Comparison of ENCODE assay signal across 8 mouse cellular contexts in genomic region chr10:38308716-38309392, GRCm38 (mm10).
DNase-seq lines count a peak whose midpoint lies in the region; ATAC-seq and TF ChIP-seq lines count a peak whose summit lies in the region.

No protein-coding gene starts in this region.

- H3K4me2 ChIP-seq in forebrain, embryonic 12.5 days: no peak overlapping the region
- H3K4me2 ChIP-seq in forebrain, embryonic 11.5 days (ENCODE audit: low read depth, low read length, severe bottlenecking): no peak overlapping the region
- H3K4me2 ChIP-seq in lung, embryonic 16.5 days (ENCODE audit: low read depth, low read length): no peak overlapping the region
- H3K4me2 ChIP-seq in myocyte (ENCODE audit: low read depth): peak overlapping the region; percentile 56
- H3K4me2 ChIP-seq in hindbrain, embryonic 13.5 days: no peak overlapping the region

- H3K9ac ChIP-seq in forebrain, embryonic 12.5 days: no peak overlapping the region
- no peak overlapping the region for H3K9ac ChIP-seq in forebrain, embryonic 11.5 days (ENCODE audit: low read length)
- no peak overlapping the region for H3K9ac ChIP-seq in lung, embryonic 16.5 days (ENCODE audit: low read length)
- H3K9ac ChIP-seq in hindbrain, embryonic 13.5 days: no peak overlapping the region

- H3K4me1 ChIP-seq in forebrain, embryonic 12.5 days: peaks cover 2% of the 10 kb centered on the region
- no peaks in the 10 kb centered on the region for H3K4me1 ChIP-seq in forebrain, embryonic 11.5 days (replicated peaks; ENCODE audit: control insufficient read depth, insufficient read depth, low read length)
- peaks cover 4% of the 10 kb centered on the region; the same call in 1 of the 2 replicates for H3K4me1 ChIP-seq in lung, embryonic 16.5 days (replicated peaks; ENCODE audit: control insufficient read depth, insufficient read depth, low read length)
- no peaks in the 10 kb centered on the region for H3K4me1 ChIP-seq in hindbrain, embryonic 13.5 days (replicated peaks)

- no peaks in the 10 kb centered on the region for H3K36me3 ChIP-seq in forebrain, embryonic 12.5 days (replicated peaks)
- no peaks in the 10 kb centered on the region for H3K36me3 ChIP-seq in forebrain, embryonic 11.5 days (ENCODE audit: control insufficient read depth, insufficient read depth, low read length)
- H3K36me3 ChIP-seq in lung, embryonic 16.5 days (ENCODE audit: control insufficient read depth, insufficient read depth, low read length): no peaks in the 10 kb centered on the region
- H3K36me3 ChIP-seq in myocyte (ENCODE audit: control insufficient read depth, insufficient read depth): no peaks in the 10 kb centered on the region
- no peaks in the 10 kb centered on the region for H3K36me3 ChIP-seq in hindbrain, embryonic 13.5 days

- no peak for DNase-seq in forebrain, embryonic 11.5 days (ENCODE audit: low spot score)
- DNase-seq in lung, postnatal 4 days: no peak
- DNase-seq in heart, postnatal 4 days: peak; percentile 4
- no peak for DNase-seq in right cerebral cortex, postnatal 36 days (ENCODE audit: low spot score in 2 of 2)

- H3K27ac ChIP-seq in forebrain, embryonic 12.5 days: 0 out of 2 replicates have a peak overlapping the region, but pooled peaks have one; percentile 8
- H3K27ac ChIP-seq in forebrain, embryonic 11.5 days (ENCODE audit: low read depth, low read length): no peak overlapping the region
- H3K27ac ChIP-seq in lung, embryonic 16.5 days (ENCODE audit: low read length): peak overlapping the region; percentile 31; the same call in 1 of the 2 replicates
- no peak overlapping the region for H3K27ac ChIP-seq in hindbrain, embryonic 13.5 days

- no peaks in the 10 kb centered on the region for H3K9me3 ChIP-seq in forebrain, embryonic 12.5 days
- H3K9me3 ChIP-seq in forebrain, embryonic 11.5 days (ENCODE audit: control insufficient read depth, low read length): no peaks in the 10 kb centered on the region
- H3K9me3 ChIP-seq in lung, embryonic 16.5 days (ENCODE audit: control insufficient read depth, low read length): no peaks in the 10 kb centered on the region
- no peaks in the 10 kb centered on the region for H3K9me3 ChIP-seq in hindbrain, embryonic 13.5 days

- no peak for TF ChIP-seq POLR2A in myocyte (IDR thresholded peaks at IDR 0.05; ENCODE audit: insufficient read length, low read depth)

- no peaks in the 10 kb centered on the region for H3K79me2 ChIP-seq in myocyte (ENCODE audit: control insufficient read depth, insufficient read depth)

- no peak overlapping the region for H3K4me3 ChIP-seq in forebrain, embryonic 12.5 days (replicated peaks)
- H3K4me3 ChIP-seq in forebrain, embryonic 11.5 days (ENCODE audit: low read depth, low read length): no peak overlapping the region
- no peak overlapping the region for H3K4me3 ChIP-seq in lung, embryonic 16.5 days (ENCODE audit: low read length)
- H3K4me3 ChIP-seq in myocyte: no peak overlapping the region
- H3K4me3 ChIP-seq in hindbrain, embryonic 13.5 days: no peak overlapping the region

- no peaks in the 10 kb centered on the region for H3K27me3 ChIP-seq in forebrain, embryonic 12.5 days
- no peaks in the 10 kb centered on the region for H3K27me3 ChIP-seq in forebrain, embryonic 11.5 days (ENCODE audit: control insufficient read depth, insufficient read depth, low read length)
- H3K27me3 ChIP-seq in lung, embryonic 16.5 days (ENCODE audit: control insufficient read depth, insufficient read depth, low read depth, low read length): no peaks in the 10 kb centered on the region
- H3K27me3 ChIP-seq in myocyte (ENCODE audit: control insufficient read depth, insufficient read depth, insufficient read length): no peaks in the 10 kb centered on the region
- H3K27me3 ChIP-seq in hindbrain, embryonic 13.5 days: no peaks in the 10 kb centered on the region

- H3ac ChIP-seq in myocyte (ENCODE audit: control insufficient read depth, insufficient read length): no peak overlapping the region

- 43% methylated on average over 5 of the region's 5 CpGs for WGBS in forebrain, embryonic 12.5 days
- 46% methylated on average over 5 of the region's 5 CpGs for WGBS in forebrain, embryonic 11.5 days
- WGBS in lung, embryonic 16.5 days: 29% methylated on average over 5 of the region's 5 CpGs
- WGBS in hindbrain, embryonic 13.5 days: 38% methylated on average over 5 of the region's 5 CpGs

- ATAC-seq in forebrain, embryonic 12.5 days (ENCODE audit: low FRiP score): no peak
- no peak for ATAC-seq in forebrain, embryonic 11.5 days (replicated peaks; ENCODE audit: low FRiP score)
- peak; percentile 81 for ATAC-seq in lung, embryonic 16.5 days (ENCODE audit: low read depth)
- no peak for ATAC-seq in hindbrain, embryonic 13.5 days (ENCODE audit: low FRiP score)

TF ChIP-seq in myocyte, 11 proteins besides CTCF, POLR2A, EP300 and RAD21:
- TF ChIP-seq E2F4 (IDR thresholded peaks at IDR 0.05; ENCODE audit: insufficient read depth) (no peak), CEBPB (IDR thresholded peaks at IDR 0.05; ENCODE audit: insufficient read depth, poor library complexity, severe bottlenecking) (no peak), MYOG (IDR thresholded peaks at IDR 0.05; ENCODE audit: control insufficient read depth in 1 of 3, insufficient read depth in 1 of 3, insufficient read length in 2 of 3, low read depth in 2 of 3) (no peak), SRF (IDR thresholded peaks at IDR 0.05; ENCODE audit: control insufficient read depth, insufficient read length, low read depth) (no peak), TCF3 (IDR thresholded peaks at IDR 0.05; ENCODE audit: insufficient read length, low read depth) (no peak), REST (IDR thresholded peaks at IDR 0.05; ENCODE audit: insufficient read depth, insufficient read length) (no peak), POLR2AphosphoS2 (IDR thresholded peaks at IDR 0.05; ENCODE audit: insufficient read length, low read depth) (no peak)

Comparison
In these comparisons a context has a peak if more than half of its experiments do, and no peak if none do; other contexts are left out.
1. H3K27ac ChIP-seq: peak in forebrain, embryonic 12.5 days (single experiment) and lung, embryonic 16.5 days (single experiment); none in forebrain, embryonic 11.5 days (single experiment) and hindbrain, embryonic 13.5 days (single experiment).